ENCODE assay signal across 8 mouse cellular contexts in the genomic region with DNA sequence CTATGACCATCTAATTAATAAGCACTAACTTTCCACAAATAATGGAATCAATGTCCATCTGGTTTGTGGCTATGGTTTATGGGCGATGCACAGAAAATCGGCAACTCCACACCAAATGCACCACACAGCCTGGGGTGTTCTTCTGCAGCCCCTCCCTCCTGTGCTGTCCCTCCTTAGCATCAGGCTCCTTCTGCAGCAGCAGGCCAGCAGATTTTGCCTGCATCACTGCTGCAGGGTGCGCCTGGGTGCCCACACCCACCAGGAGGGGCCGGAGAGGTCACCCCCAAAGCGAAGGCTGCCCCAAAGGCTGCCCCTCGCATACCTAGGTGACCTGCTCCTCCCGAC. TPM values are rescaled to one million over a fixed set of nuclear protein-coding genes. Genes with fewer than 3 reads are reported as not detected.
DNase-seq lines count a peak whose midpoint lies in the region; ATAC-seq and TF ChIP-seq lines count a peak whose summit lies in the region.

No protein-coding gene starts in this region.

- WGBS in heart, embryonic 10.5 days, result 3% methylated on average over 7 of the region's 7 CpGs
- 2% methylated on average over 7 of the region's 7 CpGs for WGBS in forebrain, embryonic 15.5 days
- 16% methylated on average over 7 of the region's 7 CpGs for WGBS in liver, embryonic 15.5 days (ENCODE audit: insufficient replicate concordance)

- ATAC-seq in forebrain, embryonic 15.5 days (replicated peaks), result peak; percentile 5; the same call in 1 of the 2 replicates
- ATAC-seq in liver, embryonic 15.5 days (ENCODE audit: insufficient read depth), result no peak
- ATAC-seq in activated CD4-positive, CD25-positive, alpha-beta regulatory T cell, adult 4 months, result no peak

- no peak for TF ChIP-seq CTCF in E14TG2a.4 (conservative IDR thresholded peaks at IDR 0.05; ENCODE audit: low read length)

- H3K9ac ChIP-seq in forebrain, embryonic 15.5 days (replicated peaks), result peak overlapping the region; percentile 87
- H3K9ac ChIP-seq in liver, embryonic 15.5 days, result no peak overlapping the region

- intact Hi-C loops in heart, postnatal 14 days (cut with DNase I), result loop anchor here (1.0 to 5.0 kb wide), 4 partner anchors 25 to 206 kb away; partner anchors contain the start of gene 4930505A04Rik

- DNase-seq in heart, embryonic 10.5 days (ENCODE audit: low spot score), result no peak
- DNase-seq in heart, postnatal 14 days, result no peak
- DNase-seq in spleen, postnatal 10 days (ENCODE audit: low spot score in 2 of 2), result no peak
- no peak for DNase-seq in spleen, postnatal 36 days (ENCODE audit: low spot score in 2 of 2)

- H3K4me3 ChIP-seq in heart, embryonic 10.5 days, result peak overlapping the region; percentile 89
- peak overlapping the region; percentile 97 for H3K4me3 ChIP-seq in E14TG2a.4 (replicated peaks; ENCODE audit: low read length)
- peak overlapping the region; percentile 72 for H3K4me3 ChIP-seq in forebrain, embryonic 15.5 days
- peak overlapping the region; percentile 62 for H3K4me3 ChIP-seq in liver, embryonic 15.5 days (replicated peaks)

- no peaks in the 10 kb centered on the region for H3K36me3 ChIP-seq in heart, embryonic 10.5 days
- H3K36me3 ChIP-seq in E14TG2a.4 (ENCODE audit: insufficient read depth, low read length), result no peaks in the 10 kb centered on the region
- no peaks in the 10 kb centered on the region for H3K36me3 ChIP-seq in forebrain, embryonic 15.5 days
- H3K36me3 ChIP-seq in liver, embryonic 15.5 days (replicated peaks), result no peaks in the 10 kb centered on the region

- H3K9me3 ChIP-seq in heart, embryonic 10.5 days, result no peaks in the 10 kb centered on the region
- no peaks in the 10 kb centered on the region for H3K9me3 ChIP-seq in E14TG2a.4 (ENCODE audit: low read length)
- no peaks in the 10 kb centered on the region for H3K9me3 ChIP-seq in forebrain, embryonic 15.5 days
- H3K9me3 ChIP-seq in liver, embryonic 15.5 days (replicated peaks), result no peaks in the 10 kb centered on the region

- peak overlapping the region; percentile 60 for H3K4me2 ChIP-seq in forebrain, embryonic 15.5 days (replicated peaks)
- peak overlapping the region; percentile 72 for H3K4me2 ChIP-seq in liver, embryonic 15.5 days

- peaks cover 26% of the 10 kb centered on the region for H3K4me1 ChIP-seq in heart, embryonic 10.5 days
- peaks cover 17% of the 10 kb centered on the region for H3K4me1 ChIP-seq in E14TG2a.4 (replicated peaks; ENCODE audit: low read depth, low read length)
- H3K4me1 ChIP-seq in forebrain, embryonic 15.5 days, result peaks cover 22% of the 10 kb centered on the region
- H3K4me1 ChIP-seq in liver, embryonic 15.5 days (replicated peaks), result peaks cover 3% of the 10 kb centered on the region; the same call in 1 of the 2 replicates

- H3K27ac ChIP-seq in heart, embryonic 10.5 days, result peak overlapping the region; percentile 97
- H3K27ac ChIP-seq in forebrain, embryonic 15.5 days (replicated peaks), result peak overlapping the region; percentile 95
- no peak overlapping the region for H3K27ac ChIP-seq in liver, embryonic 15.5 days (replicated peaks)

- H3K27me3 ChIP-seq in heart, embryonic 10.5 days (ENCODE audit: insufficient read depth, poor library complexity, severe bottlenecking), result no peaks in the 10 kb centered on the region
- peaks cover 31% of the 10 kb centered on the region for H3K27me3 ChIP-seq in E14TG2a.4 (ENCODE audit: insufficient read depth, low read length)
- peaks cover 4% of the 10 kb centered on the region; the same call in 1 of the 2 replicates for H3K27me3 ChIP-seq in forebrain, embryonic 15.5 days
- peaks cover 49% of the 10 kb centered on the region for H3K27me3 ChIP-seq in liver, embryonic 15.5 days

RNA-seq across cellular contexts. Expression of gene Sptbn1, which starts 1.3 kb away (rescaled TPM):
- 115 and 137 TPM in 2 replicates for polyA plus RNA-seq in heart, embryonic 10.5 days (2016; fragmentation: Nextera tagmentation; extraction: Ambion mirVana)
- 100 to 1,000 TPM; 509 to 527 TPM for total RNA-seq in heart, postnatal 14 days (2021)
- polyA plus RNA-seq in forebrain, embryonic 15.5 days (2015; fragmentation: Nextera tagmentation; extraction: Ambion mirVana), result 125 and 134 TPM in 2 replicates
- 16.9 and 17.1 TPM in 2 replicates for polyA plus RNA-seq in liver, embryonic 15.5 days (2015; fragmentation: Nextera tagmentation; extraction: Ambion mirVana)
- polyA plus RNA-seq in activated CD4-positive, CD25-positive, alpha-beta regulatory T cell, adult 4 months (2017; shearing (Covaris generic)), result 10 to 100 TPM; 96.3 to 98.1 TPM
